Mouse (Mus musculus) heart, adult 2 months (tissue): ENCODE measurements around the gene Rab11b. TPM values are rescaled to one million over a fixed set of nuclear protein-coding genes. Genes with fewer than 3 reads are reported as not detected.
"Not testable (repeated sequence)": the region's sequence is repeated elsewhere in the genome, so short reads cannot be mapped to it uniquely, and the experiment has no call there.

ENCODE experiments used
- DNase-seq, 2 experiments: peaks; one replicate each; pipeline ENCODE4 v3.0.0; 2021
- H3K27ac ChIP-seq: fragments of 200-600 bp; 2 replicates; pipeline ENCODE4 v1.8.1; 2022
- H3K27me3 ChIP-seq: fragments of 200-500 bp; 2 replicates; pipeline ENCODE4 v1.6.1; 2012; ENCODE audit warnings: mild to moderate bottlenecking, low read length, inconsistent platforms, mixed read lengths; ENCODE audit not compliant: control insufficient read depth, insufficient read depth
- H3K36me3 ChIP-seq: fragments of 200-500 bp; 2 replicates; pipeline ENCODE4 v1.6.1; 2012; ENCODE audit warnings: low read length, inconsistent platforms; ENCODE audit not compliant: control insufficient read depth, insufficient read depth
- H3K4me1 ChIP-seq: fragments of 200-500 bp; 2 replicates; pipeline ENCODE4 v1.6.1; 2011; ENCODE audit warnings: low read length; ENCODE audit not compliant: control insufficient read depth, insufficient read depth
- H3K4me3 ChIP-seq: fragments of 200-600 bp; 2 replicates; pipeline ENCODE4 v1.8.1; 2022
- H3K79me2 ChIP-seq: fragments of 200-500 bp; replicated peaks from 2 replicates; pipeline ENCODE4 v1.6.1; 2012; ENCODE audit warnings: mild to moderate bottlenecking, inconsistent platforms, low read length, moderate library complexity, mixed read lengths; ENCODE audit not compliant: control insufficient read depth, insufficient read depth
- H3K9ac ChIP-seq: fragments of 200-500 bp; 2 replicates; pipeline ENCODE4 v1.6.1; 2012; ENCODE audit warnings: low read depth, mild to moderate bottlenecking, control low read depth, inconsistent platforms, low read length, mixed read lengths
- CTCF ChIP-seq: fragments of 200-600 bp; IDR thresholded peaks from 2 replicates; pipeline ENCODE4 v1.8.1; 2022; ENCODE audit warnings: antibody characterized with exemption, mild to moderate bottlenecking, moderate library complexity
- EP300 ChIP-seq: fragments of 200-500 bp; IDR thresholded peaks from 2 replicates; pipeline ENCODE4 v1.6.1; 2011; ENCODE audit warnings: low read depth, low read length, control low read depth; ENCODE audit not compliant: insufficient read depth
- POLR2A ChIP-seq: fragments of 200-500 bp; IDR thresholded peaks from 2 replicates; pipeline ENCODE4 v1.6.1; 2011; ENCODE audit warnings: mild to moderate bottlenecking, low read depth, low read length, control low read depth; ENCODE audit not compliant: insufficient read depth
- WGBS: fragments of 180-500 bp; shearing (Covaris S2); methylation state at CpG from one replicate; pipeline ENCODE4 v1.1.7; 2018; 5-methylcytosine and 5-hydroxymethylcytosine counted together
- intact Hi-C: fragments of 180-260 bp; cut with DNase I; formaldehyde crosslinking; loops from one replicate; pipeline ENCODE4 v1.15.1; 2025
- polyA plus RNA-seq: library from polyadenylated mRNA; depleted of rRNA; stranded (reverse); fragments of >200 nt; gene quantifications from 2 replicates; pipeline ENCODE4 v1.2.3, GENCODE M21; 2012
- total RNA-seq, 2 experiments: library from RNA; stranded (reverse); gene quantifications; 2 replicates each; pipeline ENCODE4 v1.2.3; 2021

The Rab11b gene
- total and polyA plus RNA-seq, 3 experiments = 238 to 388 (median 272) TPM

DNA sequence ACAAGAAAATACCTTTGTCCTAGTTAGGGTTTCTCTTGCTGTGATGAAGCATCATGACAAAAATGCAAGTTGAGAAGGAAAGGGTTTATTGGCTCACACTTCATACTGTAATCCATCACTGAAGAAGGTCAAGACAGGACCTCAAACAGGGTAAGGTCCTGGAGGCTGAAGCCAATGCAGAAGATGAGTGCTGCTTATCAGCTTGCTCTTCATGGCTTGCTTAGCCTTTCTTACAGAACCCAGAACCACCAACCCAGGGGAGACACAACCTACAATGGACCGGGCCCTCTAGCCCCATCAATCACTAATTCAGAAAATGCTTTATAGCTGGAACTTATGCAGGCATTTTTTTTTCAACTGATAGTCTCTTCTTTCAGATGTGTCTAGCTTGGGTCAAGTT is 17.9 kb downstream of the Rab11b start:
- TF ChIP-seq EP300 = no peak
- TF ChIP-seq CTCF = no peak
- no peak for TF ChIP-seq POLR2A
- H3K9ac ChIP-seq = no peak overlapping the region
- DNase-seq = no peak
- peaks cover 5% of the 10 kb centered on the region for H3K36me3 ChIP-seq
- H3K4me1 ChIP-seq = peaks cover 5% of the 10 kb centered on the region
- H3K79me2 ChIP-seq = no peaks in the 10 kb centered on the region
- H3K4me3 ChIP-seq = no peak overlapping the region
- WGBS = 100% methylated on average over 1 of the region's 1 CpGs
- intact Hi-C loops = no loop called here
- H3K27ac ChIP-seq = no peak overlapping the region
- H3K27me3 ChIP-seq = no peaks in the 10 kb centered on the region

DNA sequence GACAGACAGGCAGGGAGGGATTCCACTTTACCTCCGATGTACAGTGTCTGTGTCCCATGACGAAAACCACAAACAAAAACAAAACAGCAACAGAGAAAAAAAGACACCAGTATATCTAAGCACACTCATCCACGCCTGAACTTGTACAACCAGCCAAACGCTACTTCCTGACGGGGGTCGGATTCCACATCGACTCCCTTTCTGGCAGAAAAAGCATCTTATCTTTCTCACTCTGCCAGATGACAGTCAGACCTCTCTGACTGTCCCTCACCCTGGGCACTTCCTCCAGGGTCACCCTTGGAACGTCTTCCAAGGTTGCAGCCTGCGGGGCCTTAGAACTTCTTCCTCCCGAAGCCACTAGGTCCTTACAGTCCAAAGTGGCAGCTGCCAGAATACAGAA is 26.8 kb downstream of the Rab11b start:
- H3K4me3 ChIP-seq, H3K9ac ChIP-seq, H3K4me1 ChIP-seq, DNase-seq, H3K27me3 ChIP-seq, intact Hi-C loops, H3K79me2 ChIP-seq, H3K36me3 ChIP-seq, H3K27ac ChIP-seq: not testable (repeated sequence)
- 41% methylated on average over 10 of the region's 10 CpGs for WGBS

DNA sequence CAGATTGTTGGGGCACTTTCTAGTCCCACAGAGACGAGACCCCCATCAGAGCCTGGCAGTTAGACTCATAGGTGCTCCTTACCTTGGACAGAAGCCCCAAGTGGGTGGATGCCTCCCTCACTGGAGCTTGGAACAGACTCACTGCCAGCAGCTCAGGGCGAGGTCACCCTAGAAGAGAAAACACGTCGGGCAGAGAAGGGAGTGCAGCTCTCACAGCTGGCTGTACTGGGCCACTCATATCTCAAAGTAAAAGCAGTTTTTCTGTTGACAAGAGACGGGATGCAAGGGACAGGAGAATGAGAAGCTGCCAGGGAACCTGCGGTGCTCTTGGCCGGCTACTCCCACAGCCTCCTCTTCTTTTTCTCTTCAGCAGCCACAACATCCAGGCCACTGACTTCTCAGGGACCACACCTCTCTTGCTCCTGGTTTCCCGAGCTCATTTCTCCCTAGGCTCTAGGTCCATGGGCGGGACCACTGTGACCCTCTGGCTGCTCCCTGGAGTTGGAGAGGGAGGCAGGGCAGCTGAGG is 27.7 kb downstream of the Rab11b start:
- 19% methylated on average over 9 of the region's 9 CpGs for whole genome bisulfite sequencing
- peak in 1 of 2 experiments; percentile 19 for DNase-seq
- H3K36me3 ChIP-seq, H3K4me3 ChIP-seq, H3K27ac ChIP-seq, H3K79me2 ChIP-seq, H3K9ac ChIP-seq, intact Hi-C loops, H3K4me1 ChIP-seq, H3K27me3 ChIP-seq: not testable (repeated sequence)

DNA sequence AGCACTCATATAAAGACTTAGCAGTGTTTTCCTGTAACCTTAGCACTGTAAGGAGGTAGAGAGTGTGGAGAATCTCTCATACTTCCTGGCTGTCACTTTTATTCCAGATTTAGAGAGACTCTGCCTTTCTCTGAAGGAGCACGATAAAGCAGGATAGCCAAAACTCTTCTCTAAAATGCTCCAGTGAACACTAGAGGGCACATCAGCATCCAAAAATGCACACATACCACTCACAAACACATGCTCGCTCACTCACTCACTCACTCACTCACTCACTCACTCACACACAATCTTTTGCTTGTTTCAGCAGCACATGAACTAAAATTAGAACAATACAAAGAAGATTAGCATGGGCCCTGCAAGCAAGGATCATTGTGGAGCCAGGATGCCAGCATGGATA is 31.1 kb downstream of the Rab11b start:
- intact Hi-C loops = no loop called here
- TF ChIP-seq EP300 (no peak), POLR2A (no peak), CTCF (peak; percentile 61)
- Histone ChIP-seq H3K4me3 (no peak overlapping the region), H3K27ac (no peak overlapping the region), H3K27me3 (no peaks in the 10 kb centered on the region), H3K9ac (no peak overlapping the region), H3K79me2 (no peaks in the 10 kb centered on the region), H3K36me3 (no peaks in the 10 kb centered on the region), H3K4me1 (peaks cover 2% of the 10 kb centered on the region; the same call in 1 of the 2 replicates)
- WGBS = 50% methylated on average over 2 of the region's 2 CpGs
- DNase-seq = no peak

DNA sequence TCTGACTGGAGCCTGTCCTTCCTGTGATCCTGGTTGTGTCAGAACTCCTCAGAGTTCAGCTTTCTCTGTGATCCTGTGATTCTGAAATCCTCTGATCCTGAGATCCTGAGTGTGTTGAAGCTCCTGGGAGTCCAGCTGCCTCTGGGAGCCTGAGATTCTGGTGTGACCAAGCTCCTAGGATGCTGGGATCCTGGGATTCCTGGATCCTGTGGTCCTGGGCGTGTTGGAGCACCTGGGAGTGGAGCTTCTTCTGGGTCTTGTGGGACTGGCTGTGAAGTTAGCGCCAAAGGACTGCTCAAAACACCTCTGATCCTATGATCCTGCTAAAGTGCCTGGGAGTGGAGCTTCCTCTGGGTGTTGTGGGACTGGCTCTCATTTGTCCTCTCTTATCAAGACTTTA is 31.9 kb downstream of the Rab11b start:
- WGBS = 81% methylated on average over 2 of the region's 2 CpGs
- TF ChIP-seq CTCF = no peak
- no peak for TF ChIP-seq POLR2A
- TF ChIP-seq EP300 = no peak
- Histone ChIP-seq H3K27me3 (no peaks in the 10 kb centered on the region), H3K36me3 (no peaks in the 10 kb centered on the region), H3K4me1 (peaks cover 2% of the 10 kb centered on the region; the same call in 1 of the 2 replicates), H3K9ac (no peak overlapping the region), H3K79me2 (no peaks in the 10 kb centered on the region), H3K4me3 (no peak overlapping the region), H3K27ac (no peak overlapping the region)
- no peak for DNase-seq
- intact Hi-C loops = no loop called here

DNA sequence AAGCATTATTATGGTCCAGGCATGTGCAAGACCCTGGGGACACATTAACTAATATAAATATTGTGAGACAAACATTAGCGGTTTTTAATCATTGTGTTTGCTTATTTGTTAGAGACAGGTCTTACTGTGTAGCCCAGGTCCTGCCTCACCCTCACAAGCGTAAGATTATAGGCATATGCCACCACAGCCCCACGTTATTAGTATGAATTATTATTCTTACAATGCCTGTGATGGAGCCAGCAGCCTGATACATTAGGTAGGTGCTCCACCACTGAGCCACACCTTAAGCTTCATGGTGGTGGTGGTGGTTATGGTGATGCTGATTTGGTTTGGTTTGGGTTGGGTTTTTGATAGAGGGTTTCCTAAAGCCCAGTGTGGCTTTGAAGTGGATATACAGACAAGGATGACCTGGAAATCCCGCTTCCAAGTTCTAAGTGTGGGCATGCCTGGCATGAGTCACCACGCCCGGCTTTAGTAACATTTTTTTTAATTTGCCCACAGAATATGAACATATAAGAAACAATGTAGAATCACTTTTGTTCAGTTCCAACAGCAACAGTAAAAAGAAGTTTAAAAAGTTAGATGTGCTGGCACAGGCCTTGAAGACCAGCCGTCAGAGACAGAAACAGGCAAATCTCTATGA is 40.5 kb downstream of the Rab11b start:
- 94% methylated on average over 7 of the region's 7 CpGs for WGBS
- H3K9ac ChIP-seq = no peak overlapping the region
- no peak overlapping the region for H3K27ac ChIP-seq
- no peaks in the 10 kb centered on the region; the same call in 1 of the 2 replicates for H3K36me3 ChIP-seq
- TF ChIP-seq EP300 = no peak
- H3K79me2 ChIP-seq = peaks cover under 1% of the 10 kb centered on the region; the same call in 1 of the 2 replicates
- no peaks in the 10 kb centered on the region for H3K27me3 ChIP-seq
- no peak overlapping the region for H3K4me3 ChIP-seq
- intact Hi-C loops = loop anchor here (2.0 kb wide), 2 partner anchors 33 to 37 kb away; partner anchors contain the start of gene Hnrnpm
- no peaks in the 10 kb centered on the region; the same call in 1 of the 2 replicates for H3K4me1 ChIP-seq
- DNase-seq = no peak
